Mouse (Mus musculus): ENCODE data around the gene Robo1. TPM values are rescaled to one million over a fixed set of nuclear protein-coding genes. Genes with fewer than 3 reads are reported as not detected.

The Robo1 gene
- polyA plus RNA-seq, 1 experiment = 2.2 TPM

DNA sequence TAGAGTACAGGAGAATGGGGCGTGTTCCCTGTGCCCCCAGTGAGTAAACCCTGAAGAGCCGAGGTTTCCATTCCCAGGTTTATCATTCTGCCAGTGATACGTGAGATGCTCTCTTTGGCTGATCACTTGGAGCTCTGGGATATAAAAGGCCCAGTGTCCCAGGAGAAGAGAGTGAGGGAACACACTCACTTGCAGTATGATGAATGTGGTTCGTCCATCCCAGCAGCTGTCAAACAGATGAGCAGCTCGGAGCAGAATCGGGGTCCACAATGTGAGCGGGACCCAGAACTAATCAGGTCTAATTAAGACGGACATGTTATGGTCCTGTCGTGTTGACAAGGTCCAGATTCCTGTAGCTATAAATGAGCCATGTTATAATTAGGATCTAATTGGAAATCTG is 94.3 kb downstream of the Robo1 start:
- no peaks in the 10 kb centered on the region for H3K27me3 ChIP-seq (replicated peaks; ENCODE audit: control insufficient read depth, insufficient read depth, low read length)
- no peak for TF ChIP-seq POLR2A (IDR thresholded peaks at IDR 0.05; ENCODE audit: low read depth, low read length)
- TF ChIP-seq CTCF (conservative IDR thresholded peaks at IDR 0.05; ENCODE audit: insufficient read depth, insufficient read length, low read depth, low read length) = no peak
- no peak for DNase-seq
- H3K27ac ChIP-seq (ENCODE audit: insufficient read depth, low read depth, low read length) = no peak overlapping the region
- no peaks in the 10 kb centered on the region for H3K36me3 ChIP-seq (ENCODE audit: control insufficient read depth, insufficient read depth, low read length)
- WGBS = 36% methylated on average over 9 of the region's 9 CpGs
- H3K4me1 ChIP-seq (ENCODE audit: control insufficient read depth, insufficient read depth, low read length) = no peaks in the 10 kb centered on the region
- H3K4me3 ChIP-seq (ENCODE audit: insufficient read depth, low read depth, low read length) = no peak overlapping the region

DNA sequence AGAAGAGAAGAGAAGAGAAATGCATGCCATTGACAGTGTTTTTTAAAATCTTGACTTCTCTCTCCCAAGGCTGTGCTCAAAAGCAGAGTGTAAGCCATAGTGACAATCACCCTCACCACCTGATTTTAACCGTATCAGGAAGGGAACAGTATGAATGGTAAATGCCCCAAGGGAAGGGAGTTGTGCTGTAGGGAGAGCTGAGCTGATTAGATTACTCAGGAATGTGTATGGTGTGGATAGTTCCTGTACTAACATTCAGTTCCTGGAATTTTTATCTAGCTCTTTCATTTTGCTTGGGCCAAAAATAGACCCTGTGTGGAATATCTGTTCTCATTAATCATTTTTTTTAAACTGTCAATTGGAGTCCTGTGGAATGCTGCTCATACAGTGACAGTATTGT is 101.7 kb downstream of the Robo1 start:
- Histone ChIP-seq H3K4me3 (ENCODE audit: insufficient read depth, low read depth, low read length) (no peak overlapping the region), H3K27me3 (replicated peaks; ENCODE audit: control insufficient read depth, insufficient read depth, low read length) (no peaks in the 10 kb centered on the region), H3K27ac (ENCODE audit: insufficient read depth, low read depth, low read length) (no peak overlapping the region), H3K36me3 (ENCODE audit: control insufficient read depth, insufficient read depth, low read length) (no peaks in the 10 kb centered on the region), H3K4me1 (ENCODE audit: control insufficient read depth, insufficient read depth, low read length) (no peaks in the 10 kb centered on the region)
- DNase-seq = no peak
- WGBS = 47% methylated on average over 1 of the region's 1 CpGs
- TF ChIP-seq POLR2A (IDR thresholded peaks at IDR 0.05; ENCODE audit: low read depth, low read length) (no peak), CTCF (conservative IDR thresholded peaks at IDR 0.05; ENCODE audit: insufficient read depth, insufficient read length, low read depth, low read length) (no peak)

DNA sequence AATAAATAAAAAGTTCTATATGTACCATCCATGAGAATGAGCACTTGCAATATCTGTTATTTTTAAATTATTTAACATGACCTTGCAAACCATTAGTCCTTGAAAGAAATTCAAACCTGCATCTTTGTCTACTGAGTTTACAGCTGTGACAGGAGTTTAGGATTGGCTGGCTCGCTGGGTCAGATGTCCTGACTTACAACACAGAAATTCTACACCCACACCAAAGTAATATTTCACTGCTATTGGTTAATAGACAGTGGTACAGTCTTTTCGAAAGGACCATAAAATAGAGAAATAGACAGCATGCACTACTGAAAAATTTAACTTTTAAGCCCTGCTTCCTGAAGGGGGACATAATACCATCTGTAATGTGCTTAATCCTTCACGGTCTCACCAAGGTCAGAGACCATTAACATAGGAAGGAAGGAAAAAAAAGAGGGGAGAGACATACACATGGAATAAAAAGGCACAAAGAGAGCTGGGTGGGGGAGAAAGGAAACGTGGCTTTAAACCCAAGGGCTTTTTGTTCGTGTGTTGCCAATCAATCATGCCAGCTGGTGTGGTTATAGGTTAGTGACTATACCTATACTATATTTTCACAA is 103.7 kb downstream of the Robo1 start:
- TF ChIP-seq POLR2A (IDR thresholded peaks at IDR 0.05; ENCODE audit: low read depth, low read length) (no peak), CTCF (conservative IDR thresholded peaks at IDR 0.05; ENCODE audit: insufficient read depth, insufficient read length, low read depth, low read length) (no peak)
- Histone ChIP-seq H3K4me3 (ENCODE audit: insufficient read depth, low read depth, low read length) (no peak overlapping the region), H3K36me3 (ENCODE audit: control insufficient read depth, insufficient read depth, low read length) (no peaks in the 10 kb centered on the region), H3K4me1 (ENCODE audit: control insufficient read depth, insufficient read depth, low read length) (no peaks in the 10 kb centered on the region), H3K27ac (ENCODE audit: insufficient read depth, low read depth, low read length) (no peak overlapping the region), H3K27me3 (replicated peaks; ENCODE audit: control insufficient read depth, insufficient read depth, low read length) (no peaks in the 10 kb centered on the region)
- DNase-seq = no peak
- 26% methylated on average over 5 of the region's 5 CpGs for WGBS

DNA sequence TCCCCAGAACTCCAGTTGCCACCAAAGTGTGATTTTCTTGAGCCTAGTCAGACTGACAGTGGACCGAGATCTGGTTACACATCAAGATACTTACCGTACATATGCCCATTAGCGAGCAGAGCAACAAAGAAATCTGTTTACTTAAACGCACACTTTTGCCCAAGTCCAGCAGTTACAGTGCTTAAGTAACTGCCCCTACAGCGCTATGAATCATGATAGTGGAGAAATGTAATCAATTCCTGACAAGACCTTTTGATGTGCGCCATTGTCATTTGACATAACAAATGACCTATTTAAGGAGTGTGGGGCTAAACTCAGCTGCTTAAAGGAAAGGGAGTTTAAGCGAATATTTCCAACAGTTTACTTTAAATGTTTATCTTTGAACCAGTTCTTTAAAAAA is 104.8 kb downstream of the Robo1 start:
- WGBS = 24% methylated on average over 7 of the region's 7 CpGs
- Histone ChIP-seq H3K27ac (ENCODE audit: insufficient read depth, low read depth, low read length) (no peak overlapping the region), H3K4me1 (ENCODE audit: control insufficient read depth, insufficient read depth, low read length) (no peaks in the 10 kb centered on the region), H3K27me3 (replicated peaks; ENCODE audit: control insufficient read depth, insufficient read depth, low read length) (no peaks in the 10 kb centered on the region), H3K36me3 (ENCODE audit: control insufficient read depth, insufficient read depth, low read length) (no peaks in the 10 kb centered on the region), H3K4me3 (ENCODE audit: insufficient read depth, low read depth, low read length) (no peak overlapping the region)
- TF ChIP-seq CTCF (conservative IDR thresholded peaks at IDR 0.05; ENCODE audit: insufficient read depth, insufficient read length, low read depth, low read length) = no peak
- TF ChIP-seq POLR2A (IDR thresholded peaks at IDR 0.05; ENCODE audit: low read depth, low read length) = no peak
- no peak for DNase-seq

DNA sequence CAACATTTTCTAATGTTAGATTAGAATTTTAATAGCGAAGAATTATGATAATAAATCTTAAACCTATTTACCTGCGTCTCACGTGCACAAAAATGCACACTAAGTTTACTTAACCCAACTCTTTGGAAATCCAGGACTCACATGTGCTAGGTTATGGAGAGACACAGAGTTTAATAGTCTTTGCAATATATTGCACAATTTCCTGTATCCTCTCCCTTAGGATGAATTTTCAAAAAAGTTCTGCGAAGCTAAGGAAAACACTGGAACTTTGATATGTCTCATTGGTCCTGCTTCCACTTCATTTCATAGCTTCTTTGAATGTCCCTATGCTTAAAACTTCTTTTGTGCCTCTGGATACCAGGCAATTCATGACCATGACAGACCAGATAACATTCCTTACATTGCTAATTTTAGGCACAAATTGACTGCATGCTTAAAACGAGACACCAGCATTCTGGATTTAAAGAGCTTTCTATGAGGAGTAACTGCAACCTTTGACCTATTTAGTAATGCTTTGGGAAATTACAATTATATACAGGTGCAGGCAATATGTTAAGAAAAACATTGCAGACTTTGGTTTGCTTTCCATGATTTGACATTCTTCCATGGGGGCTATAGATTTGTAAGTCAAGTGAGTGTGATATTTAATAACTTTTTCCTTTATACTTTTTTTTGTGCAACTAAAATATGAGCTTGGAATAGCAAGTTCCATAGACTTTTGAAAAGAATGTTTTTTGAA is 111.4 kb downstream of the Robo1 start:
- WGBS = 68% methylated on average over 5 of the region's 5 CpGs
- H3K4me3 ChIP-seq (ENCODE audit: insufficient read depth, low read depth, low read length) = no peak overlapping the region
- TF ChIP-seq CTCF (conservative IDR thresholded peaks at IDR 0.05; ENCODE audit: insufficient read depth, insufficient read length, low read depth, low read length) (no peak), POLR2A (IDR thresholded peaks at IDR 0.05; ENCODE audit: low read depth, low read length) (no peak)
- H3K4me1 ChIP-seq (ENCODE audit: control insufficient read depth, insufficient read depth, low read length) = no peaks in the 10 kb centered on the region
- H3K27ac ChIP-seq (ENCODE audit: insufficient read depth, low read depth, low read length) = no peak overlapping the region
- H3K27me3 ChIP-seq (replicated peaks; ENCODE audit: control insufficient read depth, insufficient read depth, low read length) = no peaks in the 10 kb centered on the region
- H3K36me3 ChIP-seq (ENCODE audit: control insufficient read depth, insufficient read depth, low read length) = no peaks in the 10 kb centered on the region
- DNase-seq = no peak

DNA sequence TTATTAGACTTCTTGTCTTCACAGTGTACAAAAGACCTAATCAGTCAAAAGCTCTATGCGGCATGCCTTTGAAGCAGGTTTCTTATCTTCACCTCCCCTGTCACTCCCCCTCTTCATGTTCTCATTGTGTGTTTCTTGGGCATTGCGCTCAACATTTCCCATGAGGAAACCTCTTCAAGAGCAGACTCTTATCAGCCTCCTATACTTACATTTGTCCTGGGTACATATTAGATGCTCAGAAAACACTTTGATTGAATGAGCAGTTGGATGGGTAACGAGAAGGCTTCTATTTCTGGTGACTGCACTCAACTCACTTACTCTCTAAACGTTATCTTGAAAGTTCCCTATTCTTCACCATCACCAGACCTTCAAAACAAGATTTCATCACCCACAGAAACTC is 114.3 kb downstream of the Robo1 start:
- TF ChIP-seq CTCF (conservative IDR thresholded peaks at IDR 0.05; ENCODE audit: insufficient read depth, insufficient read length, low read depth, low read length) (no peak), POLR2A (IDR thresholded peaks at IDR 0.05; ENCODE audit: low read depth, low read length) (no peak)
- H3K27ac ChIP-seq (ENCODE audit: insufficient read depth, low read depth, low read length) = no peak overlapping the region
- H3K4me3 ChIP-seq (ENCODE audit: insufficient read depth, low read depth, low read length) = no peak overlapping the region

DNA sequence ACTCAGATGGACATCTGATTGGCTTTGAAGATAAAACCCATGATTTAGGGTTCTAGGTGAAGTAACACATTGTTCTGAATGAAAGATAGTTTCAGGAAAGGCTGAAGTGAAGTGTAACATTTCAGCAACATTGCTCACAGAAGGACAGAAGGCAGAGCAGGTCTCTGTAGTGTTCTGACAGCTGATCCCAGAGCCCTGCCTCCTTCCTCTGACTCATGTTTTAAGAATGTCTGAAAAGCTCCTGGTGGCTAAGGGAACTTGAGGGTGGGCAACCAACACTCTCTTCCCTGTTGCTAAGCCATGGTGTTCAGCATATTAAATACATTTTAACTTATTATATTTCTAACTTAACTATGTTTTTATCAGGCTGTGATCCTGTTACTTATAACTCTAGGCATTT is 126.3 kb downstream of the Robo1 start:
- no peak for DNase-seq
- TF ChIP-seq POLR2A (IDR thresholded peaks at IDR 0.05; ENCODE audit: low read depth, low read length) = no peak
- TF ChIP-seq CTCF (conservative IDR thresholded peaks at IDR 0.05; ENCODE audit: insufficient read depth, insufficient read length, low read depth, low read length) = no peak
- Histone ChIP-seq H3K27me3 (replicated peaks; ENCODE audit: control insufficient read depth, insufficient read depth, low read length) (no peaks in the 10 kb centered on the region), H3K27ac (ENCODE audit: insufficient read depth, low read depth, low read length) (no peak overlapping the region), H3K4me3 (ENCODE audit: insufficient read depth, low read depth, low read length) (no peak overlapping the region), H3K4me1 (ENCODE audit: control insufficient read depth, insufficient read depth, low read length) (no peaks in the 10 kb centered on the region), H3K36me3 (ENCODE audit: control insufficient read depth, insufficient read depth, low read length) (no peaks in the 10 kb centered on the region)

More for the DNA sequence above, 114.3 kb downstream of the Robo1 start:
- WGBS = 77% methylated on average over 4 of the region's 4 CpGs
- H3K4me1 ChIP-seq (ENCODE audit: control insufficient read depth, insufficient read depth, low read length) = no peaks in the 10 kb centered on the region
- H3K27me3 ChIP-seq (replicated peaks; ENCODE audit: control insufficient read depth, insufficient read depth, low read length) = no peaks in the 10 kb centered on the region
- no peak for DNase-seq
- H3K36me3 ChIP-seq (ENCODE audit: control insufficient read depth, insufficient read depth, low read length) = no peaks in the 10 kb centered on the region
